Mouse (Mus musculus) kidney, adult 9 months (tissue): Measurements from ENCODE around the gene Spata4.
"Not testable (repeated sequence)": the region's sequence is repeated elsewhere in the genome, so short reads cannot be mapped to it uniquely, and the experiment has no call there.

Source experiments
- DNase-seq: peaks from one replicate; pipeline ENCODE4 v3.0.0; 2022

Gene Spata4

GRCm38 (mm10) chr8:54600671-54601251 is at the start of gene Spata4:
Gene Spata4 (plus strand): TSS chr8:54600781.
- no peak for DNase-seq

- no peak for DNase-seq
Observed at GRCm38 (mm10) chr8:54554921-54555320, 45.7 kb upstream of the Spata4 start.

DNA sequence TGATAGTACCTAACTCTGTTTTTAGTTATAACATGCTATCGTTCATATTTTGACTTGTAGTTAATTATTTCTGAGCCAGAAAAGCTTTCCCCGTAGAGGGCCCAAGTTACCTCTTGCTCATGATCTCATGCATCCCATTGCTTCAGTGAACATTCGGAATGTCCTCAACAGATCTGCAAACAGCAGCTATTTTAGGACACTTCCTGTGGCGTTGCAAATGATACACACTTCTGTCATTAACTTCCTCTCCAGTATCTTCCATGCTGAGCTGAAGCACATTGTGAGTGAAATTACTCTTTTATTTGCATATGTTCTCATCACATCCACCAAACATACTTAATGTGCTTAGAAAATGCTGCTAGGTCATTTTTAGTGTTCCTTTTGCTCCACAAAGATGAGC is 38.4 kb upstream of the Spata4 start:
- DNase-seq: peak; percentile 12

DNA sequence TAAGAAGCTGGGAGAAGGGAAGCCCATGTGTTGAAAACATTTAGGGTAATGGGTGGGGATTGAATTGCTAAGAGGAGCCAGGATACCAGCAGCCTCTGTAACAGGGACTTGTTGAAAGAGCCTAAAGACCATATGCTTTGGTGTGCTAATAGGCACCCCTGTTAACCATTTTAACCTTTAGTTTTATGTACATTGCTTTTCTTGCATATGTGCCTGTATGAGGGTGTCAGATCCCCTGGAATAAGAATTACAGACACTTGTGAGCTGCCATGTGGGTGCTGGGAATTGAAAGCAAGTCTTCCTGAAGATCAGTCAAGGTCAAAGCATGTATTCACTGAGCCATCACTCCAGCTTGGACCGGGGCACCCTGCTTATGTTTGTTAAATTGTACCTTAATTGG is 35.4 kb upstream of the Spata4 start:
- DNase-seq: no peak

- DNase-seq: no peak
Observed at GRCm38 (mm10) chr8:54565603-54566260, 34.8 kb upstream of the Spata4 start.

GRCm38 (mm10) chr8:54567168-54567567 is 33.4 kb upstream of the Spata4 start:
- DNase-seq: no peak

GRCm38 (mm10) chr8:54570618-54571609 is 29.7 kb upstream of the Spata4 start:
- DNase-seq: no peak

GRCm38 (mm10) chr8:54581436-54581835 is 19.1 kb upstream of the Spata4 start:
- DNase-seq: no peak

DNA sequence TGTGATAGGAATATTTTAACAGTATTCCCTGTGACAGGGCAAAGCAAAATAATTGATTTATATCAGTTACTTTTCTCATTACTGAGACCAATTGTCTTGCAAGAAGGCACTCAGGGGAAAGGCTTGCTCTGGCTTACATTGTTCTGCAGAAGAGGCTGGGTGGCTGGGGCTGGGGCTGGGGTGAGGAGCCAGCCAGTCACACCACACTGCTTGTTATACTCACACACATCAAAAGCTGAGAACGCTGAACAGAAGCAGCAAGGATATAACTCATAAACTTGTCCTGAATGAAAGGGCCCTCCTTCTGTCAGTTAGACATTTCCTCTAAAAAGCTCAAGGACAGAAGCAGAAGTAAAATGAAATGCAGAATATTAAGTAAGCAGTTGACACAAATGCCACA is 17.7 kb upstream of the Spata4 start:
- no peak for DNase-seq

DNA sequence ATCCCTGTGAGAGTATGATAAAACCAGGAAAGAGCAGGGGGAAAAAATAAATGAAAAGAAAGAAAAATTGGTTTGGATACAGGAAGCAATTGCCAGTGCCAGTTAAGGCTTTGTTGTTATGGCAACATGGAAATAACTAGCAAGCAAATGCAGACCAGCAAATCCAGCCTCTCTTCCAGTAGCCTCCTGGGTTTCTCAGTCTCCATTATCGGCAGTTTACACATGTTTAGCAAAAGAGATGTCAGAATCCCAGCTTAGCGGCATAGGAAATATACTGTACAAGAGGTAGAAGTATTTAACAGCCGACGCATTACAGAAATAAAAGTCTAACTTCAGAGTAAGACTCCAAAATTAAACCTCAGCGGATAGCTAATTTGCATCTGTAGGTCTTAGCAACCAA is 5.9 kb upstream of the Spata4 start:
- no peak for DNase-seq

- DNase-seq: no peak
Observed at GRCm38 (mm10) chr8:54596051-54596450, 4.5 kb upstream of the Spata4 start.

- no peak for DNase-seq
Observed at GRCm38 (mm10) chr8:54596940-54597339, 3.6 kb upstream of the Spata4 start.

GRCm38 (mm10) chr8:54597386-54597785 is 3.2 kb upstream of the Spata4 start:
- DNase-seq: no peak

GRCm38 (mm10) chr8:54603440-54603839 is 2.9 kb downstream of the Spata4 start:
- no peak for DNase-seq

DNA sequence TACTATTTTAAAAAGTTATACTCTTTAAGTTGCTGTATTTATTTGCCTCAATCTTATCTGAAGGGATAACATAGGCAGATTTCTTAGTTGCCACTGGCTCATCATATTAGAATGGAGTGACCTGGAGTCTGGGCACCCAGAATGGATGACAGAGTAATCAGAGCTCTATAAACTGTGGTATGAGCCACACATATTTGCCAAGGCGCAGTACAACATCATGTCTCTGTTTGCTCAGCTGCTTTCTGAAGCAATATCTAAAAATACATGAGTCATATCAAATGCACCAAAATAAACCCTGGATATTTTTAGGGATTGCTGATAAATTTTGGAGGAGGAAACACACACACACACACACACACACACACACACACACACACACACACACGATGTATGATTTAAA is 8.8 kb downstream of the Spata4 start:
- no peak for DNase-seq

DNA sequence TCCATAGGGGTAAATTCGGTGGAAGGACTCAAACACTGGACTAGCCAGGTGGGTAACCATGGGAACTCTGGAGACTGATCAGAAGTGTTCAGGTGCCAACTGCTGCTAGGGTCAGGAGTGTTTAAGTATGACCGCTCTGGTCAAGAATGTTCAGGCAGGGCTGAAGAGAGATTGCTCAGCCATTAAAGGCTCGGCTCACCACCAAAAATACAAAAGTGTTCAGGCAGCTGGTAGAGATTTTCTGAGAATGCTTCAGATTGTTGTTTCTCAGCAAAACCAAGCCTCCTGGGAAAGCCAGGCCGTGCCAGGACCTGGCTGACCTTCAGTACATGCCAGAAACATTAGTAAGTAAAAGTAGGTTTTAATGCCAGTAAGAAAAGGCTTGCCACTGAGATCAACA is 9.7 kb downstream of the Spata4 start:
- DNase-seq: peak; percentile 41

DNA sequence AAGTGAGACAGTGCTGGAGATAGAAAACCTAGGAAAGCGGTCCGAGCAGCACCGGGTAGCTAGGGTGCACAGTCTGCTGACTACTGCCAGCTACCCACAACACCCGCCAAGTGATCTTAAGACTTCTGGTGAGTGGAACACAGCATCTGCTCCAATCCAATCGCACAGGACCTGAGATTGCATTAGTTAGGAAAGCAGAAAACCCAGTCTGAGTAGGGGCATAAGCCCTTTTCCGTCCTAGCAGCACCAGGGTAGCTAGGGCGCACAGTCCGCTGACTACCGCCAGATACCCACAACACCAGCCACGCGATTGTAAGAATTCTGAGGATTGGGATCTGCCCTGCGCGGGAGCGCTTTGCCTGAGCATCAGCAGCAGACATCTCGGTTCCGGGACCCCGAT is 16.1 kb downstream of the Spata4 start:
- DNase-seq: not testable (repeated sequence)

DNA sequence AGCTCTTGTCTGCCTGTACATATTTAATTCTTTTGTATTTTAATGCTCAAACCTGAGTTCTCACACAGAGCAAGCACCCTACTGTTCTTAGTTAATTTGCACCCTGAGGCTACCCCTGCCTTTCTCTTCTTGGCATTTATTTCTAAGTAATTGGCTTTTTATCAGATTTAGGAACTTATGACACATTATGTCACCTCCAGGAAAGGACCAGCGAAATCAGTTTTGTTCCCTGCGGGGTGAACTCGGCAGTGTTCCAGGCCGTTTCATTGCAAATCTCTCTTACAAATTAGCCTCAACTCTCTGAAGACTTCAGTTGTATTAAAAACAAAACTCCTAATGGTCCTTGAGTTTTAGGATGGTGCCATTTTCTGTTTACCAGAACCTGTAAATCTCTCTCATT is 38.1 kb downstream of the Spata4 start:
- peak; percentile 16 for DNase-seq
